Mouse (Mus musculus) cerebellum, postnatal 25 days (tissue): ENCODE data around the gene Enthd1.
A peak's percentile ranks its signal among the peaks of the same experiment; 100 is the strongest.

Experiments
- DNase-seq, 2 experiments: peaks; one replicate each; pipeline ENCODE4 v3.0.0; 2021; ENCODE audit warnings: mixed read lengths in 2 of 2

Gene Enthd1

DNA sequence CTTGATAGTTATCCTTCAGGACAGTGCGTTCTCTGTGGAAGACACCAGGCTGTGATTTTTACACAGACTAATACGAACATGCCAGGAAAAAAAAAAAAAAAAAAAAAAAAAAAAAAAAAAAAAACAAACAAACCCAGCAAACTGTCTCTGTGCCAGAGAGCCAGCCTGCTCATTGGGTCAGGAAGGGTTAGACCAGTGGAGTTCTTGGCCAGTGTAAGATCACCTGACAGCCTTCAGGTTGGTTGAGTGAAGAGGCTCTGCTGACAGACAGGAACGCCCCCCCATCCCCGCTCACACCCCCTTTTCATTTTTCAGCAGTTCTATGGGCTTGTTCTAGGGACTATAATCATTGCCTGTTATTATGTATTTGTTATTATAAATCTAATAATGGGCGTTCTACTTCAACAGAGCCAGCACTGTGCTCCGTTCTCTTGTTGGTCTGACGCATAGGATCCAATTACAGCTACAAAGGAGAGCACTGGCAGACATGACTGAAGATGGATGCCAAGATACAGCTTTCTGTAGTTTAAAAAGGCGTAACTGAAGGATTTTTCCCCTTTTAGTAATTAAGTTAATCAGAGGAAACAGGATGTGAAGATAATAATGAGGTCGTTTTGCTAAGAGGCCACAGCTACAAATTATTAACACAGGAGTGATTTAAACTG, 81.8 kb downstream of the Enthd1 start:
- DNase-seq: no peak

DNA sequence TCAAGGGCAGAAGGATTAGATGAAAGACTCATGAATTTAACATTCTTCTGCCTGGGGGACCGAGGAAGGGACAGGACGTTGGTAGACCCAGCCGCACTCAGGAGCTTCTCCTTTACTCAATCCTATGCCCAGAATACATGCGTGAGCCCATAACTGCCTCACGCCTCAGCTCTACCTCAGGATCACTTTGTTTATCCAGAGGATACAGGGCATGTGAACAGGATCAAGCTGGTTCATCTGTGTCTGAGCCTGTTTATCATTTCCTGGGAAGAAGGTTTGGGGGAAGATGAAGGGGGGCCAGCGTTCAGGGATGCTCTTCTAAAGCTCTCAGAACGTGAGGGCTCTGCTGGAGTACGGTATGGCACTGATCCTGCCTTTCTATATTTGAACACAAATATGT, 82.6 kb downstream of the Enthd1 start:
- DNase-seq: no peak

DNA sequence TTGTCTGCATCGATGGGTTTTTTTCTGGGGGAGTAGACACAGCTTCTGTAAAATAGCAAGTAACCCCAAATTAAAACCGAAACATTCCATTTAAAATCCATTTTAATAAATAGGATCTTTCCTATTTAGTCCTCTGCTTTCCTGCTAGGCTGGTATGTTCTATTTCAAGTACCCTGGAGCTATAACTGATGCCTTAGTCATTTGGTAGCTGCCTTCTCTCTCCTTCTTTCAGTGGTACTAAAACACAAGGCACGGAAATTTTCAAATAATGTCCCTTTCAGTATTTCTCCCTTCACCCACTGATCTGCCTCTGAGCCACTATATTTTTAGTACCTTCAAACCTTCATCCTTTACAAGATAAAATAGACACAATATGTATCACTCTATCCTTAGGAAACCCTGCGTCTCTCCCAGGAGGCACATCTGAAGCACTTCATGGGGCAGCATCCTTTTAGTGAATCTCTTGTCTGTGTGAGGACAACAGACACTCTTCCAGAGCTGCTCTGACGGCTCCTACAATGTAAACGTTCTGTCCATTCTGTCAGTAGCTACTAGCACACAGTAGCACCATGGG, 90.4 kb downstream of the Enthd1 start:
- DNase-seq: no peak

DNA sequence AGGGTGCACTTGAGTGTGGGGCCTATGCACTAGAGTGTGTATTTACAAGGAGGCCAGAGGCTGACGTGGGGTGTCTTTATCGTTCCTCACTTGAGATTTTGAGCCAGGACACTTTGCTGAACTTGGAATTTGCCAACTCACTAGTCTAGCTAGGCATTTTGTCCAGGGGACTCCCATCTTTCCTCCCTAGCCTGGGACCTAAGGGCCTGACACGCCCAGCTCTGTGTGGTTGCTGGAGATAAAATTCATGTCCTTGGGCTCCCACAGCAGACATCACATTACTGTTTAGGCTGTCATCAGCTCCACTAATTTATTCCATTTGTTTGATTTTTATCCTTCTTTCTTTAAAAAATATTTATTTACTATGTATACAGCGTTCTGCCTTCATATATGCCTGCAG, 97.1 kb downstream of the Enthd1 start:
- no peak for DNase-seq

DNA sequence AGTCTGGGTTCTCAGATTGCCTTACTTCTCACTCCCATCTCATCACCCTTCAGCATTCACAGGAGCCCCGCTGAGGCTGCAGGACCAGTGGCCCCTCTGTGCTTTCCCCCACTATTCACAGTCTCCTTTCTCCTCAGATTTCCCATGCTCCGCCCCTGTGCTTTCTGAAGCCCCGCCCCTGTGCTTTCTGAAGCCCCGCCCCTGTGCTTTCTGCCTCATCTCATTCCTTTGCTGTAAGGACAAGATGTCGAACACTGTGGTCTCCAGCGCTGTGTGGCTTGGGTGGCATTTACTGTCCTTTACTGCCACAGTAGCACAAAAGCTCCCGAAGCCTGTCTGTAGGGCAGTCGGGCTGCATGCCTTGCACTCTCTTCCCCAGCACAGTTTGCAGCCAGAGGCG, 102.8 kb downstream of the Enthd1 start:
- DNase-seq: no peak

DNA sequence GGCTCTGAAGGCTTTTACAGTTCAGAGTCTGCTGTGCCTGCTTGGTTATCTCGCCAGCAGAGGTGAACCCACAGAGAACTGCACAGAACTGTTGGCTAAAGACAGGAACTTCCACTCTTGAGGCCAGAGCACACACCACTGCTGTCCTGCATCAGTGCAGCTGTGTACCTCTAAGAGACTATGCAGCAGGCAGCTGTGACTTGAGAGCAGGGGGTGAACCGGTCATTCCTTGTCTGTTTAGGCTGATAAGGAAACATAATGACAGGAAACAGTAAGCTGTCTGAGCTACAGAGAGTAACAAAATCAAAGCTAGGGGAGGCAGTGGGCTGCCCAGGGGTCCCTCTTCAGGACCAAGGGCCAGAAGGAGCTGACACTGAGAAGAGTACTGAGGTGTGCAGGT, 103.5 kb downstream of the Enthd1 start:
- no peak for DNase-seq

DNA sequence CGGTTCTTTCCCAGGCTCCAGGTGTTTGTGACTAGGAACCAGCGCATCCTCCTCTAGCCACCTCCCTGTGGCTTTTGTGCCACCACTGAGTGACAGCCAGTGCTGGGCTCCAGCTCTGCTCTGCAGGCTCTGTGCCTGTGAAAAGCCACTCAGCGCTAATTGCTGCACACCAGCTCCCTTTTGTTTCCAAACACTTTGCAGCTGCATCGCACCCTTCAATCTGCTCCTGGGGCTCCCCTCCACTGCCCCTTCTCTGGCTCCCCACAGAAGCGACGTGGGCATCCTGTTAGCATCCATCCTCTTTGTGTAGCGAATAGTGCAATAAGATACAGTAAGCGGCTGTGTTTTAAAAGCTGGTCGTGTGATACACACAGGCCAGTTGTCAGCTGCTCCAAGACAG, 104.9 kb downstream of the Enthd1 start:
- no peak for DNase-seq

DNA sequence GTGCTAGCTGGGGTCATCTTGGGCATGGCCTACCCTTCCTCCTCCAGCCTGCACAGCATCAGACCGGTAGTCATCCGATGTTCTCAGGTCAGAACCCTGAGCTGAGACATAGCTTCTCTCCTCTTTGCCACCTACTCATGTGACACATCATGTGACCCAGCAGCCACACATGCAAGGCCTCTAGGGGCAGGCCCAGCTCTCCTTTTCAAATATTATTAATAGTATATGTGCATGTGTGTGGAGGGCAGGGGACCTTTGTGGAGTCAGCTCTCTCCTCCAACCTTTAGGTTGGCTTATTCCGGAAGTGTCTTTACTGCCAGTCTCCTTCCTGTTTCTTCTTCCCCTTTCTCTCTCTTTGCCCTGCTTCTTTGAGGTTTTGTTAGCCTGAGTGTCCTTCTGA, 107.0 kb downstream of the Enthd1 start:
- no peak for DNase-seq

DNA sequence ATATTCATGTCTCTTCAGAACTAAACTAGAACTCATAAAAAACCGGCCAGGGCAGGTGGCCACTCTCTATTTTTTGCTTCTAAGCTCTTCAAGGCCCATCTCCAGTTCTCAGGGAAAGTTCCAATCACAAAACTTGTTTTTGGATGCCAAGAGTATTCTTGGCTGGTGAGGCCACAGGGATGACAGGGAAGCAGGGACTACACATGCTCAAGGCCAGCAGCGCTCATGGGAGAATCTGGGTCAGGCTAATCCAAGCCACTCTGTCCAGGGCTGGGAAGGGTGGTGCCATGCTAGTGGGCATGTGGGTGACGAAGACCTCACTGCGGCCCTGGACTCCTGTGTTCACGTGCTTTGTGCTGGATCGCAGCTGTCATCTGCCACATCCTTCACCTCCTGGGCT, 110.5 kb downstream of the Enthd1 start:
- peak; percentile 16 to 32 for DNase-seq

DNA sequence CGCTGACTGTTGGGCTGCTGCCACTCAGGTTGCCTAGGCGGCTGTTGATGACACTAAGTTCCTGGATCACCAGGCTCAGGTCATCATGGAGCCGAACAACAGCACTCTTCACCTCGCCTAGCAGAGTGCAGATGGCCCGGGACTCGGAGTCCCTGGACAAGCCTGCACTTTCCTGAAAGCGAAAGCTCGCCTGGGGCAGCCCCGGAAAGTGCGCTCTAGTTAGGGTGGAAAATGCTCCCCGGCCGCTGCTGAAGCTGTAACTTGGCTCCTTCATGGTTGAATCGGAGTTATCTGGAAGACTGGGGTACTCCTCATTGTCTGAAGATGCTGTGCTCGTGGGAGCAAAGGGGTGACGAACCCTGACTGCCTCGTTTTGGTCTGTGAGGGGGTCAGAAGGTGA, 112.5 kb downstream of the Enthd1 start:
- no peak for DNase-seq

DNA sequence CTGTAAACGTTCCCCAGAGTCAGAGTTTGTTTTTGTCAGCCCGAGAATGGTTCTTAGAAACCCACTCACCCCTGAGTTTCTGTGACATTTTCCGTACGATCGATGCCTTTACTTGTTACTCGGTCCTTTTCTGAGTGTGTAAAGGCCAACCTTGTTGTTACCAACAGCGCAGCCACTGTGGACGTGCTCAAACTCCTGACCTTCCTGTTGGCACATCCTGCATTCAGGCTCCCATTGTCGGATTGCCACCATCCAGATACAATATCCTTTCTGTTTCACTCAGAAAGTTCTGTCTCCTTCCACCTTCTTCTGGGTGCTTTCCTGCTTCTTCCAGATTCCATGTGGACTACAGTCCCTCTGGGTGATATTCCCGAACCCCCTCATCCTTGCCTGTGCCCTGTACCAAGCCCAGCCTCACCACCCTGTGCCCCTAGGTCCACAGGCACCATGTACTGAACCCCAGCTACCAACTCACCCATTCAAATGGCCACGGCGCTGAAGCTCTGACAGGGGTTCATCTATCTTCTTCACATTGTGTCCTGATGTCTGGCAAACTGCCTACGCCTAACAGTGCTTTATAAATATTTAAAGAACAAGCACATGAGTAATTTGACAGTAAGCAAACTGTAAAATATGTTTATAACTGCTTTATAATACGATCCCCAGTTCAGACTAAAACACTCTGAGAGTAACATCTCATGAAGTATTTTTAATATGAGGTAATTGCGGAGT, 118.8 kb downstream of the Enthd1 start:
- no peak for DNase-seq

DNA sequence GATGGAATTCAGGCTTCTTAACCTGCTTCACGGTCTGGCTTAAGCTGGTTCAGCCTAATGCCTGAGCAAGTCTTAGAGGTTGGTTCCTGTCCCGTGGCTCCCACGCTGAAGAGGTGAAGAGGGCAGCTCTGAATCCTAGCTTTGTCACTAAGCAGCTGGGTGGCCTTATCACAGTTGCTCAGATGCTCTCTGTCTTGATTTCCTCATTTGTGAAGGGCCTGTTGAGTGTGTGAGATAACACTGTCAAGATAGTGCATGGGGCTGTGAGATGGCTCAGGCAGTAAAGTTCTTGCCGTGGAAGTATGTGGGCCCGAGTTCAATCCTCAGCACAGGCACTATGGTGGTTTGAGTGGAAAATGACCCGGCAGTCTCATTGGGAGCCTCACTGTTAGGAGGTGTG, 124.8 kb downstream of the Enthd1 start:
- no peak for DNase-seq

DNA sequence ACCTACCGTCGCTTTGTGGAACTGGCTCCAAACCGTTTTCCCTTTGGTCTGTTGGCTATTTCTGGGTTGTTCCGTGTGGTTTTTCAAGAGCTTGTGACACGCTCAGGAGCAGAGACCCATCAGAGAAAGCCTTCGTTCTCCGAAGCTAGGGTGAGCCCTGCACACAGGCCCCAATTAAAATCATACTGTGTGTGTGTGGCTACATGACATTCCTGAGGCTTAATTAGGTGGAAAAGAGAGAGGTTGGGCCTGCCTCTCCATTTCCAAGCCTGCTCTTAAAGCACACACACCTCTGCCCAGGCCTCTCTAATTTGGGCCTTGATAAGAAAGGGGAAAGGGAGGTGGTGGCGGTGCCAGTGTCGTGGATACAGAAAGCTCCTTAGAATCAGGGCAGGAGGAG, 126.5 kb downstream of the Enthd1 start:
- no peak for DNase-seq

DNA sequence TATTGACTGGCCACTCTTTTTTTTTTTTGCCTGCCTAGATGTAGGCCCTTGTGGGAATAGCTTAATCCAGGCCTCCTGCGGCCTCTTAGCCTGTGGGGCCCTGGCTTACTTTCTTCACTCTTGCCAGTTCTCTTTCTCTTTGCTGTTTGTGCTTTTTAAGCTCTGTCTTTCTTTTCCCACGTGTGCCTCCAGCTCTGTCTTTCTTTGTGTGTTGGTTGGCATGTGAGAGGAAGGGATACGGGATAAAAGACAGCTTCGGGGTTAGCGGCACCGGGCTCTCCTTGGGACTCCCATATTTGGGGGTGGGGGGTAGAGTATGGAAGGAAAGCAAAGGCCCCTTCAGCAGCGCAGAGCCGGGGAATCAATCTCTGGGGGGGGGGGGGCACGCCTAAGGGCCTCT, 127.0 kb downstream of the Enthd1 start:
- no peak for DNase-seq

DNA sequence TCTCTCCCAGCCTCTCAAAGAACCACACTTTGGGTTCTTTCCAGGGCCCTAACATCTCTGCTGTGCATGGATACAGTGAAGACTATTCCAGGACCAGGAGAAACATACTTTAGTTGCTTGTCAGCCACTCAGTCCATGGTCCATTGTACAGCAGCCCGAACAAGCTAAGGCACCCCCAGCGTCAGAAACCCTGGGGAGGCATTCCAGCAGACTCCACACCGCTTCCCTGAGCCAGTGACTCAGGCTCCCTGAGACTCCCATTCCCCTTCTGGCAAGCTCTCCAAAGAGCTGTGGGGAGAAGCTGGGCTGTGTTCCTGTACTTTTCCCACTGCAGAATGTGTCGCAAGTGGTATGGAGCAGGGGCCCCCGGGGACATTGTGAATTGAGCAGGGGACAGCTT, 128.0 kb downstream of the Enthd1 start:
- no peak for DNase-seq

DNA sequence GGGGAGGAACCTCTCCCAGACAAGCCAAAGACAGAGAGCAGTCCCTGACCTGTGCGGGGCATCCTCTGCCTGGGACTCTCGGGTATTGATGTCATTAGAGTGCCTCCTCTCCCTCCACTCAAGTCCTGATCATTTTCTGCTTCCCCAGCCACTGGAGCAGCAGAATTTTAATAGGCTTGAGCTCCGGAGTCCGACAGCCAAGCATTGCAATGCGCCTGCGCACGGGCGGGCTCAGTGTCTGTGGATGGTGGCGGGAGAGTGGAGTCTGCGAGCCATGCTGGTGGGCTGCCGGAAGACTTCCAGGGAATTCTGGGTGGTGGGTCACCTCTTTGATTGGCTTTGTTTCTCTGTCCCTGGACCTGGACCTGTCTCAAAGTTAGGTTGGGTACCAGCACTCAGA, 134.6 kb downstream of the Enthd1 start:
- no peak for DNase-seq

DNA sequence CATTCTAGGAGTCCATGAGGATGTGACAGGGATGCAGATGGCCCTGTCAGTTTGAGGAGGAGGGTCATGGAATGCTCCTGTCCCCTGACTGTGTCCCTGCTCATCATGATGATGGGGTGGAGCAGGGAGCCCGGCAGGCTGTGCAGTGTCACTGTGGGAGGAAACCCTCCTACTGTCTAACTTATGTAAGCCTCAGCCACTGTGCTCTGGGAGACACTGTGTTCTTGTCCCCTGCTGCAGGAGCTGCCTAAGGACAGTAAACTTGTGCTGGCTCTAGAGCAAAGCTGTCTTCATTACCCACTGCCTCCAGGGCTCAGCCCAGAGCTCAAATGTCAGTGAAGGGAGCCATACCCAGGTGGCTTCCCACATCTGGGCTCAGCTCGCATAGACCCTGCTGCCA, 146.8 kb downstream of the Enthd1 start:
- no peak for DNase-seq

DNA sequence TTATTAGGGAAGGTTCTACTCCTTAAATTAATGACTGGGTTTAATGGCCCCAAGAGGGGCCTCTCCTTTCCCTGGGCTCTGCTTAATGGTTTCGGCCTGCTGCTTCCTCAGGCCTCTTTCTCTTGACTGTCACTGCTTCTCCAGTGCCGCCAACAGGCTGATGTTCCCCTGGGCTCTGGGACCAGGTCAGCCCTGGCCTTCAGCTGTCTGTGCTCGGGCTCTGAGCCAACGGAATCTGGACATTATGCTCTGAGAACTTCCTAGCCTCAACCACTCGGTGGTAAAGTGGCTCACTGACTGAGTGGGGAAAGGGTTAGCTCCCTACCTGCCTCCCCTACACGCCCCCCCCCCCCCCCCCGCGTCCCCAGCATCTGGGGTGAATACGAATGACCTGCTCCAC, 147.9 kb downstream of the Enthd1 start:
- DNase-seq: no peak

DNA sequence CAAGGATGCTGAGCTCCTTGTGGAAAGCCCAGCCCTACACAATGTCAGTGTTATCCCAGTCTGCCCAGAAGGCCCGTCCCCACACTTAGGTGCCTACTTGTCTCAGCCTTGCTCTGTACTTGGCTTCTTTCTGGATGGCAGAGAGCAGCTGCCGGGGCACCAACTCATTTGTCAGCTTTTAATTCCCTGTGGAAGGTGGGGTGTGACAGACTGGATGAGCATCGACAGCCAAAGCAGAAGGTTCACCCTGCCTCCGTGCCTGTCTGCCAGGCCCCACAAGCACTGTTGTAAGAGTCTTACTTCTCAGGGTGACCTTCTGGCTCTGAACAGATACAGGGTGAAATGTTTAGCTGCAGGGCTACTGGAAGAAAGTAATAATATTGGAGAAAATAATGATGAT, 149.8 kb downstream of the Enthd1 start:
- DNase-seq: no peak

DNA sequence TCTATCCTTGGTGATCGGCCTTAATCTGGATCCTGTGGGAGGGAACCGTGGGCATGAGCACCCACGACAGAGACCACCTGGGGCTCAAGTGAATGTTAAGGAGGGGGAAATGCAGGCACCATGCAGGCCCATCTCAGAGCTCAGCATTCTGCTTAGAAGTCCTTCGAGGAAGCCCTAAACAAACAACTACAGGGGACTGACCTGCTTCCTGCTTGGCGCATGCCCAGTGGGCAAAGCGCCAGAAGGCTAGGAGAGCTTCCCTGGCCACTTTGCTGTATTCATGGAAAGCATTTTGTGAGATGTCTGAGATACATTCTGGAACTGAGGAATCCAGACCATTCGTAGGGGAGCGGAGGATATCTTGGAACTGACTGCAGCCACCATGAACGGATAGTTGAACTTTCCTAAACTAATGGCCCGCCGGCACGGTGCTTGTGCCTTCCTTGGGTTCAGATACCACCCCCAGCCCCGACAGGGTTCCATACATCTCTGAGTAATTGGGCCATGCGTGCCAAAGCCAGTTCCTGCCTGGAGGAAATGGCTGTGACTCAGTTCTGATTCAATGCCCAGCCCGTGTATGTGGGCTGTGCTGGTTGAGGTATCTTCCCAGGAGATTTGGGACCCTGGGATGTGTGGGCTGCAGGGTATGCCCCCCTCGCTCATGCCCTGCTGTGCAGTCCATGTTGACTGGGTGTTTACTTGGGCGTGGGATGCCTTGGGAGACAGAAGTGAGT, 150.8 kb downstream of the Enthd1 start:
- peak; percentile 33 to 56 for DNase-seq

DNA sequence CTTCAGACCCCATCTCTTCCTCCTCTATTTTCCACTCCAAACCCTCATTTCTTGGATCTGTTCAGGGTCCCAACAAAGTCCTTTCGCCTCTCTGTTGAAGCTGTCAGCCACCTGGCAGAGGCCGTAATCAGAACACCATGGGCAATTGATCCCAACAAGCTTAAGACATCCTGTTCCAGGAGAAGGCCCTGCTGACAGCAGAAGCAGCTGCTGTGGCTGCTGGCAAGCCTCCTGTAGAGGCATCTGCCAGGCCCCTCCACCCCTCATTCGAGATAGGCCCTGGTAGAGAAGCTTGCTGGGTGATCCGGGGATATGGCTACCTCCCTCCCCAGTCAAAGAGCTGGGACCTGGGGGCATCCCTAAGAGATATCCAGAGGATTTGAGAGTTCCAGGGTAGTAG, 151.9 kb downstream of the Enthd1 start:
- no peak for DNase-seq

DNA sequence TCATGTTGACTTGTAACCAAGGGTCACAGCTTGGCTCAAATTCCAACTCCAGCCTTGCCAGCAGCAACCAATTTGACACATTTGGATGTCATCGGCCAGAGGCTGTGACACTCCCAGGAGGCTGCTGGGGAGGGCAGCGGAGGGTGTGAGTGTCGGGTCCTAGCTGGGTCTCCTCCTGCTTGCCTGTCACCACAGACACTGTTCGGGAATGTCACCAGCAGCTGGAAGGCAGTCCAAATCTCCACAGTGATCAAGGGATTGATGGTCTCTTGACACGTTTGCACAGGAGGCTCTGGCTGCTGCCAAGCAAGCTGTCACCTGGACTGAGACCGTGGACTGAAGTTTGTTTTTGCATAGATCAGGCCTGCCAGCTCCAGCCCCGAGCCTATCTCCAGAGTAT, 154.3 kb downstream of the Enthd1 start:
- no peak for DNase-seq

DNA sequence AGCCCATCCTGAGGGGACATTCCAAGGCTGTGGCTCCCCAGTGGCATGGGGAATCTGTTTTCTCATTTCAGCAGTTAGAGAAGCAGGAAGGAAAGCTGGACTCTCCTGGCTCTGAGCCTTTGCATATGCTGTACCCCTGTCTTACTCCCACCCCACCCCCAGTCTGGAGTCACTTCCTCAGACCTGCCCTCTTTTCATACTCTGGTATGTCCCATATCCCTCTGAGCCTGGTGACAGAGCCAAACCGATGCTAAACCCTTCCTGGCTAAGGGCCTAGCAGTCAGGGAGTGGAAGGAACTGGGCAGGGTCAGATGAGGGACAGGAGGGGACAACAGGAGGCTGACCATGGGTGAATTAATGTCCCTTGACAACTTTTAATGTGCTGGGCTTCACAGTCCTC, 157.1 kb downstream of the Enthd1 start:
- DNase-seq: no peak
